Mouse (Mus musculus): Measurements from ENCODE around the gene Camk2d. TPM values are rescaled to one million over a fixed set of nuclear protein-coding genes. Genes with fewer than 3 reads are reported as not detected.

Gene Camk2d
- total and polyA plus RNA-seq, 3 experiments = 0.07 to 0.35 TPM; not detected in 1

DNA sequence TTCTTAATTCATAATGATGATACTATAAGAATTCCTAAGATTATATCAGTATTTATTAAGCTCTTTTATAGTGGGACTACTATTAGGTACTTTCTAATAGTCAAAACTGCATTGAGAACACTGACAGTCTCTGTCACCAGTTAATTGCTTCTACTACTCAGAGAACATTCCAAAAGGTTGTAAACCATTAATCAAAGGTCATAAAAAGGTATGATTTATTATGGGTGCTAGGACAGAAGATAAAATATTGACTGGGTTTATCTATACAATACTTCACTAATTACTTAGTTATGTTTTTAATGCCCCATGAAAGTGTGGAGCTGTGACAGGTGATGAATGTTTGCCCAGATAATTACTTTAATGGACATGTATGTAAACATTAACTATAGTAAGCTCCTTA, 264.3 kb downstream of the Camk2d start:
- Histone ChIP-seq H3K9ac (ENCODE audit: control insufficient read depth, low read depth, low read length, poor library complexity, severe bottlenecking) (no peak overlapping the region), H3K4me3 (ENCODE audit: control insufficient read depth in 1 of 2, insufficient read depth in 1 of 2, low read depth in 2 of 2, low read length in 2 of 2) (no peak overlapping the region), H3K27ac (ENCODE audit: control insufficient read depth, low read depth, low read length) (no peak overlapping the region), H3K4me1 (ENCODE audit: control insufficient read depth in 1 of 2, insufficient read depth in 2 of 2, low read length in 2 of 2) (no peaks in the 10 kb centered on the region), H3K36me3 (ENCODE audit: control insufficient read depth in 1 of 2, insufficient read depth in 2 of 2, low read length in 2 of 2) (no peaks in the 10 kb centered on the region), H3K9me3 (replicated peaks; ENCODE audit: insufficient read depth, low read length) (no peaks in the 10 kb centered on the region), H3K79me2 (ENCODE audit: control insufficient read depth, insufficient read depth, low read length, poor library complexity) (no peaks in the 10 kb centered on the region), H3K27me3 (ENCODE audit: control insufficient read depth in 1 of 2, insufficient read depth in 2 of 2, low read length in 2 of 2) (no peaks in the 10 kb centered on the region)
- DNase-seq (ENCODE audit: low read depth, low spot score) = no peak
- TF ChIP-seq ELF1 (IDR thresholded peaks at IDR 0.05; ENCODE audit: low read depth, low read length) (no peak), SMC3 (IDR thresholded peaks at IDR 0.05; ENCODE audit: low read depth, low read length) (no peak), CHD2 (IDR thresholded peaks at IDR 0.05; ENCODE audit: low read length) (no peak), MYC (IDR thresholded peaks at IDR 0.05; ENCODE audit: low read depth, low read length) (no peak)

DNA sequence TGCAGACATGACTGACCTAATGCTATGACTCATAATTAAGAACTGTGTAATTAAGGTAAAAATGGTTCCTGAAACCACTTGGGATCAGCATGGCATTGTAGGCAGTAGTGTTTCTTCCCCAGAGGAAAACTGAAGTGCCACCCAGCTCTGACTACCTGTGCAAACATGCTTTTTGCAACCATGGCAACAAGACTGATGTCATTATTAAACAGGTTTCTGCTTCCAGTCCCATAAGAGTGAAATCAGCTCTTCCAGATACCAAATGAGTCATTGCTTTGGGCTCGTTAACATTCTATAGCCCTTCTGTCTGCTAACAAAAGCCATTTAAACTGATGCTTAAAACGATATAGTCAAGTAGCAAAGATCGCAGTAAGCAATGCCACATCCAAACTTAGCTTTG, 273.5 kb downstream of the Camk2d start:
- H3K36me3 ChIP-seq (ENCODE audit: control insufficient read depth in 1 of 2, insufficient read depth in 2 of 2, low read length in 2 of 2) = no peaks in the 10 kb centered on the region
- TF ChIP-seq ZNF384 (IDR thresholded peaks at IDR 0.05; ENCODE audit: low read depth, low read length) (no peak), ZC3H11A (IDR thresholded peaks at IDR 0.05; ENCODE audit: low read depth, low read length) (no peak), POLR2AphosphoS5 (IDR thresholded peaks at IDR 0.05; ENCODE audit: borderline replicate concordance, low read depth, low read length) (no peak), TAL1 (IDR thresholded peaks at IDR 0.05; ENCODE audit: low read length) (no peak), E2F4 (IDR thresholded peaks at IDR 0.05; ENCODE audit: borderline replicate concordance, low read depth, low read length) (no peak), CTCF (IDR thresholded peaks at IDR 0.05 in 2 of 3, conservative IDR thresholded peaks at IDR 0.05 in 1 of 3; ENCODE audit: control insufficient read depth in 1 of 3, insufficient read depth in 1 of 3, low read depth in 2 of 3, low read length in 3 of 3, poor library complexity in 1 of 3, severe bottlenecking in 1 of 3) (no peak), USF1 (IDR thresholded peaks at IDR 0.05; ENCODE audit: low read depth, low read length) (no peak), CHD2 (IDR thresholded peaks at IDR 0.05; ENCODE audit: low read length) (no peak), RAD21 (IDR thresholded peaks at IDR 0.05; ENCODE audit: low read depth, low read length) (no peak), MXI1 (IDR thresholded peaks at IDR 0.05; ENCODE audit: low read depth, low read length) (no peak), GATA1 (IDR thresholded peaks at IDR 0.05; ENCODE audit: low read depth, low read length) (no peak), MAFK (IDR thresholded peaks at IDR 0.05; ENCODE audit: borderline replicate concordance, low read depth, low read length) (no peak), SMC3 (IDR thresholded peaks at IDR 0.05; ENCODE audit: low read depth, low read length) (no peak), USF2 (IDR thresholded peaks at IDR 0.05; ENCODE audit: borderline replicate concordance in 1 of 2, insufficient read depth in 1 of 2, low read depth in 1 of 2, low read length in 2 of 2) (no peak), NRF1 (IDR thresholded peaks at IDR 0.05; ENCODE audit: insufficient read depth, low read depth, low read length, poor library complexity, severe bottlenecking) (no peak), TBP (IDR thresholded peaks at IDR 0.05; ENCODE audit: low read depth, low read length) (no peak), POLR2AphosphoS2 (IDR thresholded peaks at IDR 0.05; ENCODE audit: low read length) (no peak), ETS1 (IDR thresholded peaks at IDR 0.05; ENCODE audit: low read depth, low read length) (no peak), KAT2A (conservative IDR thresholded peaks at IDR 0.05; ENCODE audit: low read depth, low read length) (no peak)
- DNase-seq (ENCODE audit: low read depth, low spot score) = no peak
- H3K4me1 ChIP-seq (ENCODE audit: control insufficient read depth in 1 of 2, insufficient read depth in 2 of 2, low read length in 2 of 2) = no peaks in the 10 kb centered on the region
- H3K27me3 ChIP-seq (ENCODE audit: control insufficient read depth in 1 of 2, insufficient read depth in 2 of 2, low read length in 2 of 2) = no peaks in the 10 kb centered on the region; a peak in 1 of 4 replicates
- no peak overlapping the region for H3K9ac ChIP-seq (ENCODE audit: control insufficient read depth, low read depth, low read length, poor library complexity, severe bottlenecking)
- H3K9me3 ChIP-seq (replicated peaks; ENCODE audit: insufficient read depth, low read length) = no peaks in the 10 kb centered on the region
- H3K27ac ChIP-seq (ENCODE audit: control insufficient read depth, low read depth, low read length) = no peak overlapping the region
- no peak overlapping the region for H3K4me3 ChIP-seq (ENCODE audit: control insufficient read depth in 1 of 2, insufficient read depth in 1 of 2, low read depth in 2 of 2, low read length in 2 of 2)
- no peaks in the 10 kb centered on the region for H3K79me2 ChIP-seq (ENCODE audit: control insufficient read depth, insufficient read depth, low read length, poor library complexity)

Data from MEL (cell line).